Mouse (Mus musculus): ENCODE data around the gene Mtrf1.

Mtrf1 gene

DNA sequence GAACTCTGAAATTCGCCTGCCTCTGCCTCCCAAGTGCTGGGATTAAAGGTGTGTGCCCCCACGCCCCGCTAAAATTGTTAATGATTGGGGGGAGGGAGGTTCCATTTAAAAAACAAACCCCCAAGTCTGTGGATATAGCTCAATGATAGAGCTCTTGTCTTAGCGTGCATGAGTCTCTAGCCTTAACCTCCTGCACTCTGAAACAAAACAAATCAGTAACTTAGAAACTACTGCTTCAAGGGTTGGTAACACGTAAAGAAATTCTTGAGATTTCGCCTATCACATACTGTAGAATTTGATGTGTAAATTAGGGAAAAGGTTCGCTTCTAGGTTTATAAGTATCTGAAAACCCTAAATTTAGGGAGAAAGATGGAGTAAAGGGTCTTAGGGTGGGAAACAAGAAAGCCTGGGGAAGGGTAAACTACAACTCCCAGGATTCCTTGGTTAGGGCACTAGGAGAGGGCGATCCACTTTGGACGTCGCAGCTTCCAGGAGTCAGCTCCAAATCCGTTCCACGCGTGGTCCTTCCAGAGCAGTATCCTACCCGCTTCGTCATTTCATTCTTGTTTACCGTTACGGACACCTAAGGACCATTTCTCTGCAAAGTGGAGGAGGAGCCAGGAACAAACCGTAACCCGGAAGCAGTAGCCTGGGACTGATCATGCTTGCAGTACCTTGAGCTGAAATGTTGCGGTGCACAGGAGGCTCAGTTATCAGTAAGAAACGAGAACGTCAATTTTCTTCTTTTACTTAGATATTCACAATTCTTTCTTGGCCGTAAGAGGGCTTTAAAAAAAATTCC is at the start of gene Mtrf1:
Gene Mtrf1 (plus strand): TSS at position 452 of the 802 bp plus-strand sequence.
- DNase-seq: peak; percentile 74

DNA sequence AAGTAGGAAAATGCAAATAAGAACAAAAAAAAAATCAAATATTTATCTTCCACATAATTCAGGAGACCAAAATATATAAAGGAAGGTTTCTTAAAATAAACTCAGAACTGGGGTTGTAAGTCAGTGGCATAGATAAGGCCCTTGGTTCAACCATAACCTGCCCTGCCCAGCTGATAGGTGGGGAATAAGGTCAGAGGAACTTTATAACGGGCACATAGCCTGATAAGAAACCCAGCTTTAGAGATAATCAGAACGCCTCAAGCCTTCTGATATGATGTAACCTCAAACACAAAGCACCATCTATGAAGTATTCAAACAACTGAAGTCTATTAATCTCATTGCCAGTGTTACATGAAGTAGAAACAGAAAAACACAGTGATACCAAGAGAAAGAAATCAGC is 39.5 kb upstream of the Mtrf1 start:
- DNase-seq: no peak

- no peak for DNase-seq
These were observed 20.5 kb upstream of the Mtrf1 start for GRCm38 (mm10) chr14:79377041-79377440.

DNA sequence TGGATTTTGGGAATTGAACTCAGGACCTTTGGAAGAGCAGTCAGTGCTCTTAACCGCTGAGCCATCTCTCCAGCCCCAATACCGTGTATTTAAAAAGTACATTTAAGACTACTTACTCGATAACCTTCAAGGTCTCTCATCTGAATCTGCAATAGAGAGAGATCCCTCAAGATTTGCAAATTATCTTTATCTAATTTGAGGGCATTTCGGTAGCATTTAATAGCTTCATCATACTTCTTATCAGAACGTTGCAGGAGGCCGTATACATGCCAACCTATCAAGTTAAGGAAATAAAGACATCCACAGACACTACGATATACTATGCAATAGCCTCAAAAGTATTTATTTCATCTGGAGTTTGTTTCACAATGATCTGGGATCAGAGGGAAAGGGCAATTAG is 14.5 kb upstream of the Mtrf1 start:
- no peak for DNase-seq

DNA sequence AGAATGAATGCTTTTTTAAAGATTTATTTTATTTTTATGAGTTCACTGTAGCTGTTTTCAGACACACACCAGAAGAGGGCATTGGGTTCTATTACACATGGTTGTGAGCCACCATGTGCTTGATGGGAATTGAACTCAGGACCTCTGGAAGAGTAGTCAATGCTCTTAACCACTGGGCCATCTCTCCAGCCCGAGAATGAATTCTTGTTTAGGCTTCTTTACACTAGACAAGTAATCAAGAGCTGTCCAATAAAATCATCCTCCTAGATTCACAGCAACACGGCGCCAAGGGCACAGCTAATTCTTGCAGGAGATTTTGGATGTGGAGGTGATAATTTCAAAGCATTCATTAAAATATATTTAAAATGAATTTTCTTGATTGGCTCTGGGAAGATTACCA is 9.3 kb upstream of the Mtrf1 start:
- DNase-seq: no peak

GRCm38 (mm10) chr14:79389438-79390264 is 7.9 kb upstream of the Mtrf1 start:
- DNase-seq: peak; percentile 60

GRCm38 (mm10) chr14:79390265-79390926 is 7.2 kb upstream of the Mtrf1 start, which contains the start of gene Naa16:
Gene Naa16 (minus strand): TSS chr14:79390778.
- peak; percentile 92 for DNase-seq

DNA sequence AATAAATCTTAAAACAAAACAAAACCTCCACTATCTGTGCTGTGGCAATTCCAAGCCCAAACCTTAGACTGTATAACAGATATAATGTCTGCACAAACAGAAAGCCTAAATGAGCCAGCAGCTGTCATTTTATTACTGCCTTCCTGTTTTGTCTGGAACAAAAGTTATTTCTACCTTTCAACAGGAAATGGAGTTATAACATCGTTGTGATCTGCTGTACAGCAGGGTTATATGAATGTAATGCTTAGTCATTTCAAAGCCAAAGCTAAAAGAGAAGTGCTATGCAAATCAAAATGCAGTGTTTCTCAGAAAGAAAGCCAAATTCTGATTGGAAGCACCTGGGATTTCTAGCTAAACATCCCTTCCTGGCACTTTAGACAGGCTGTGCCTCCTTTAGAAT is 4.3 kb upstream of the Mtrf1 start:
- no peak for DNase-seq

DNA sequence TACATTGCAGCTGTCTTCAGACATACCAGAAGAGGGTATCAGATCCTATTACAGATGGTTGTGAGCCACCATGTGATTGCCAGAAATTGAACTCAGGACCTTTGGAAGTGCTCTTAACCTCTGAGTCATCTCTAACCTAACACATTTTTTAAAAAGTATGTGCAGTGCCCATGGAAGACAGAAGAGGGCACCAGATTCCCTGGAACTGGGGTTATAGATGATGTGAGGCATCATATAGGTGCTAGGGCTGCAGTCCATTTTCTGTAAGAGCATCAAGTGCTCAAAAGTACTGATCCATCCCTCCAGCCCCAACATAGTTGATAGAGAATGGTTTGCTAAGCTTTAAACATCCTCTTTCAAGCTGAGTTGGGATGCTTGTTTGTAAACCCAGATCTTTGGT is 3.0 kb upstream of the Mtrf1 start:
- no peak for DNase-seq

DNA sequence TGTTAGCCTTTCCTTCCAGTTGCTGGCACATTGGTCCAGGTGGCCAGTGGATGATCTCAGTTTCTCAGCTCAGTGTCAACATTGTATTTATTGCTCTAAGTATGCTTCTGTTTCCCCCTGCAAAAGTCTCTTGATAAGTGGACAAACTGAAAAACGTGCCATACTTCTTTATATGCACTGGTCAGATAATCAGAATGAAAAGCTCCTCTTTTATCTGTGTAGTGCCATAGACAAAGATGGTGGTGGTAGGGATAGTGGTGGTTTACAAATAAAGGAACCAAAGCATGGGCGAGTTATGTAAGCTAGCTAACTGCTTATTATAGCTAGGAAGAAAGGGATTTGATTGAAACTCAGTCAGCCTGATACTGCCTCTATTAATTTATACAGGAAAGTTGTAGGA is 10.1 kb downstream of the Mtrf1 start:
- no peak for DNase-seq

DNA sequence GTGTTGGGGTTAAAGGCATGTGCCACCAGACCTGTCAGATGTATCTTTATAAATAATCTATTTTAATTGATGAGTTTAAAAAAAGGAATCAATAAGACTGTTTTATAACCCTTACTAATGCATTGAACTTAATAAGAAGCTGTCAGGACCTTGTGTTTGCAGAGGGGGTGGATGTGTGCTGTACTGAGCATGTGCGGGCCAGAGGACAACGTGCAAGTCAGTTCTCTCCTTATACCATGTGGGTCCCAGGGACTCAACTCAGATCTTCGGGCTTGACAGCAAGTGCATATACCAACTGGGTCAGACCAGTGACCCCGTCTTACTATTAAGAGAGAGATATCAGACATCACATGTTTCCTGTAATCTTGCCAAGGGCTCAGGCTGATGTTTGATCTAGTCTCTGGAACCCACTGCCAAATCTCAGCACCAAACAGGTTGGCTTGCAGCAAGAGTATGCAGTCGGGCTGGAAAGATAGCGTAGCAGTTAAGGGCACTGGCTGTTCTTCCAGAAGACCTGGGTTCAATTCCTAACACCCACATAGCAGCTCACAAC is 11.8 kb downstream of the Mtrf1 start:
- no peak for DNase-seq

- no peak for DNase-seq
These were observed 13.1 kb downstream of the Mtrf1 start for GRCm38 (mm10) chr14:79410662-79411061.

GRCm38 (mm10) chr14:79413121-79413520 is 15.5 kb downstream of the Mtrf1 start:
- no peak for DNase-seq

DNA sequence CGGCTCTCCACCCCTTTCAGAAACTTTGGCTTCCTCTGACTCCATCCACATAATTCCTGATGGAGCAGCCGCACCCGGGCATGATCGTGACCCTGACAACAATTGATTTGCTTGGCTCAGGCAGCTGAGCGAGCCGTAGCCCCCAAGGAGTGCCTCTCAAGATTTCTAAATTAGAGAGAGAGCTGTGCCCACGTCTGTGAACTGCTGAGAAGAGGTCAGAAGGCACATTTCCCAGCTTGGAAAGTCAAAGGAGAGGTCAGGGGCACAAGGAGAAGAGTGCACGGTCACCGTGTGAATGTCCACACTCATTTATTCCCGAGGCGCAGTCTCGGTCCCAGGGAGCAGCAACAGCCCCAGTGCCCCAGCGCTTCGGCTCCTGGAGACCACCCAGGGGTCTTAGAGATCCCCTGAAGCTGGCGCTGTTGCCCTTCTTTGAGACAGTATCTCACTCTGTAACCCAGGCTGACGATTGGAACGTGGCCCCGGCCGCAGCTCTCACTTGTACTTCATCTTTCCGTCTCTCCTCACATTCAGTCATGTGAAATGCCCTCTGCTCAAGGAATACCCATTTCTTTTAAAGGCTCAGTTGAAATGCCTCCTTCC is 22.6 kb downstream of the Mtrf1 start:
- no peak for DNase-seq

DNA sequence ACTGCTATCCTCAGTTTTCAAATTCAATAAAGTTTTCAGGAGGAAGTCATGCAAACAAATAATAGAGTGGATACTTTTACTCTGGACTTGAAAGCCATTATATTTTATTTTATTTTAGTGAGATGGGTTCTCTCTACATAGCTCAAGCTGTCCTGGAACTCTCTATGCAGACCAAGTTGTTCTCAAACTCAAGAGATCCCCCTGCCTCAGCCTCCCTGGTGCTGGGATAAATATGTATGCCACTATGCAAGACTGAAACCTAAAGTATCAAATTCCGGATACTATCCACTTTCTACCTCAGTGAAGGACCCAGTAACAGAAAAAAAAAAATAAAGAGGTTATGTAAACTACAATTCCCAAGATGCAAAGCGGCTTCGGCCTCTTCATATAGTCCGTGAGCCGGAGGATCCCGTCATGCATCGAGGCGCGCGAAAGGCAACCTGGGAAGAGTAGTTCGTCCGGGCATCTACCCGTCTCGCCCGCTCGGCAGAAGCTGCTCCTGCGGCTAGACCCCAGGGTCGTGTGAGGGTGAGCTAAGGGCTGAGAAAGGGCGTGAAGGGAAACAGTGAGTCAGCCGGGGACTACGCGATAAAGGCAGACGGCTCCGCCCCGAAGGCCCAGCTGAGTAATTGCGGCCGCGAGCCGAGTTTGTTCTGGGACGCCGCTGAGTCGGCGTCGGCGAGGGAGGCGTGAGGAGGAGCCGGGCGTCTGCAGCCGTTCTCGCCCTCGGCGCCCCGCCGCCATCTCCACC is 28.6 kb downstream of the Mtrf1 start, which contains the start of gene Kbtbd7:
Gene Kbtbd7 (plus strand): TSS at position 533 of the 751 bp plus-strand sequence.
- DNase-seq: peak; percentile 90

- DNase-seq: peak; percentile 51
These were observed 29.3 kb downstream of the Mtrf1 start for GRCm38 (mm10) chr14:79426730-79427365.

- no peak for DNase-seq
These were observed 36.5 kb downstream of the Mtrf1 start for GRCm38 (mm10) chr14:79434068-79434467.

DNA sequence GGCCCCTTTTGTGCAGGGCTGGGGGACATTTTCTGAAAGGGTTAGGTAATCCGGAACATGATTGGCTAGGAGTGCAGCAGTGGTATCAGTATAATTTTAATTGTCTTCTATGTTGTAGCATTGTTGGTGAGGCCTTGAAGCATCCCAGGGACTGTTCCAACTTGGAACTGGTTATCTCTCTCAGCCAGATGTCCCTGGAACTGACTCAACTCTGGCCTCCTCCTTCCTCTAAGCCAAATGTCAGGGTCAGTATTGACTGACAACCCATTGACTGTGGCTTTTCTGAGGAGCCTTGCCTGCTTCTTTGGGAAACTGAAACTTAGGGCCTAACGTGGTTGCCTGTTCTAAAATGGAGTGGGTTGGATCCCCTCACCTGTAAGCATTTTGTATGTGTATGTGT is 43.1 kb downstream of the Mtrf1 start:
- no peak for DNase-seq

DNA sequence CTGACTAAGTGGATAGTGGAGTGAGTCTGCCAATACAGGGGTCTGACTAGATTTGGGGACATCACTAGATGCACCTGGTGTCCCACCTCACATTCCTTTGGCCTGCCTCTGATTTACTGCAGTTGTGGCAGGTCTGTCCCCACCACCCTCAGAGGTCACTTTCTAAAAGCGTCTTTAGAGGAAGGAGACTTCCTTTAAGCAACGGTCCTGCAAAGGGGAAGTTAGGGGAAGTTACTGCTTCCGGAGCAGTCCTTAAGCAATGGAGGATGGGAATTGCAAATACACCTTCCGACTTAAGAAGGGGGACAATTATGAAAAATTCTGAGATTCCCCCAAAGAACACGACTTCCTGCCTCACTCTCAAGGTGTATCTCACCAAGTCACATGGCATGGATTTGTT is 43.9 kb downstream of the Mtrf1 start:
- DNase-seq: no peak

- DNase-seq: no peak
These were observed 47.0 kb downstream of the Mtrf1 start for GRCm38 (mm10) chr14:79444601-79445000.

DNA sequence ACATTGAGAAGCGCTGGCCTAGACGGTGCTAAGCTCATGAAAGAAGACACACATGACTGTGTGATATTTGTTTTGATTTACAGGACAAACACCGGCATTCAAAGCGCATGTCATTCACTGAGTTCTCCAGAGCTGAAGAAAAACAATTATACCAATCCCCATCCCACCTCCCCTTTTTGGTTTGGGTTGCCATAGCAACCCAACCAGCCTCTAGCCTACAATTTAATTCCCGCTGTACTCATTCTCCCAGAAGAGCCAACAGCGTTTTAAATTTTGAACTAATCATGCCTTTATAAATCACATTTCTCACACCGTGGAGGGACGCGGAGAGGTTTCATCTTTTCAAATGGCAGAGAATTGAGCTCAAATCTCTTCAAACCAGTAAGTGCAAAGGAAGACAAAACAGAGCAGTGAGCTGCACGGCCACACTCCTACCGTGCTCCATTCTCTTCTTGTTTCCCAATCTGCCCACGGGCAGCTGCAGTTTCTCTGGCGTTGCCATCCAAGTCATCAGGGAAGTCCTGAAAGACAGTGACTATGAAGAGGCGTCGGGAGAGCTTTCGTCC is 47.6 kb downstream of the Mtrf1 start:
- DNase-seq: no peak

Measured in cerebellum, adult 11-12 months (tissue).